Mouse (Mus musculus): ENCODE results near the gene Oaz1. TPM values are rescaled to one million over a fixed set of nuclear protein-coding genes. Genes with fewer than 3 reads are reported as not detected.
A peak's percentile ranks its signal among the peaks of the same experiment; 100 is the strongest.
"Not testable (repeated sequence)": the region's sequence is repeated elsewhere in the genome, so short reads cannot be mapped to it uniquely, and the experiment has no call there.

Gene Oaz1
- total RNA-seq, 2 experiments from 2014 or later, result 897 to 934 TPM

DNA sequence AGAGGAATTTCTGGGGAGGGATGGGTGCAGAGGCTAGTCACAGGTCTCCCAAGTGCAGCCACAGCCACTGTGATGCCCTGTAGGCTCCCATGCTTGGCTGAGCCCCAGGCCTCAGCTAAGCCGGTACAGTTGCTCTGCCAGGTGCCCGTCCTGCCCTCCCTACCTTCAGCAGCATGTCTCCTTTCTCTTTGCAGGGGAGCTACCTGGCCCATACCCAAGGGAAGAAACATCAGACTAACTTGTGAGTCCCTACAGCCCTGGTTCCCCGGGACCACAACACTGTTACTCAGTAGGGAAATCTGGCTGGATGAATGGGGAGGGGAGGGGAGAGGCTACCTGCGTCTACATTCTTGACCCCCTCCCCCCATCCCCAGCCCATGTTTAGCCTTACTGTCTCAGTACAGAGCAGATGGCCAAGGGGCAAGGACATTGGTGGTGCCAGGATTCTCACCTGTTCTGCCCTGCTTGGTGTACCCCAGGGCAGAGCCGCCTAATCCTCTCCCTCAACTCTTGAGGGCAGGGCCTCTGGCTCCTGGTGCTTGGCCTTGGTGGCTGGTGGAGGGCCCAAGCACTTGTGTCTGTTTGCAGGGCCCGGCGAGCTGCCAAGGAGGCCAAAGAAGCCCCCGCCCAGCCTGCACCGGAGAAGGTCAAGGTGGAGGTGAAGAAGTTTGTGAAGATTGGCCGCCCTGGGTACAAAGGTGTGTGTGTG lies 24.1 kb upstream of the Oaz1 start:
- no peak for DNase-seq

DNA sequence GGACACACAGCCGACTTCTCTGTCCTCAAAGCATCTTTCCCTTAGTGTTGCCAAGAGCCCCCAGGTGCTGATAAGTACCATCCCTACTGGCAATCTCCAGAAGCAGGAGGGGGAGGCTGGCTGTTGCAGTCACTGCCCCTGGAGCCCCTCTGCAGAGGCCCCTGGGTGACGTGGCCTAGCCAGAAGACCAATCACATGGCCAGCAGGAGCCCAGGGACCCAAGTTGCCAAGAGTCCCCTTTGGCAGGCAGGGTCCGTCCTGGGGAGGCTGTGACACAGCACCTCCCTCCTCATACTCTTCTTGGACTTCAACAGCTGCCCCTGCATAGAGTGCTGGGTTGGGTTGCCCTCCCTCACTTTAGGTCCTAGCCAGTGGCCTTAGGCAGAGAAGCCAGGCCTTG lies 23.5 kb upstream of the Oaz1 start:
- DNase-seq, result no peak

DNA sequence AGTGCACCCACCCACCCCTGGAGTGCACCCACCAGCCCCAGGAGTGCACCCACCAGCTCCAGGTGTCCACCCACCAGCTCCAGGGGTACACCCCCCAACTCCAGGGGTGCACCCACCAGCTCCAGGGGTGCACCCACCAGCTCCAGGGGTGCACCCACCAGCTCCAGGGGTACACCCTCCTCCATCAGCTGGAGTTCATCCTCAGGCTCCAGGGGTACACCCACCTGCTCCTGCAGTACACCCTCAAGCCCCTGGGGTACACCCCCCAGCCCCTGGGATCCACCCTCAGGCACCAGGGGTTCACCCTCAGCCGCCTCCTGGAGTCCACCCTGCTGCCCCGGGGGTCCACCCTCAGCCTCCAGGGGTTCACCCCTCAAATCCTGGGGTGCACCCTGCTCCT lies 22.1 kb upstream of the Oaz1 start:
- no peak for DNase-seq

DNA sequence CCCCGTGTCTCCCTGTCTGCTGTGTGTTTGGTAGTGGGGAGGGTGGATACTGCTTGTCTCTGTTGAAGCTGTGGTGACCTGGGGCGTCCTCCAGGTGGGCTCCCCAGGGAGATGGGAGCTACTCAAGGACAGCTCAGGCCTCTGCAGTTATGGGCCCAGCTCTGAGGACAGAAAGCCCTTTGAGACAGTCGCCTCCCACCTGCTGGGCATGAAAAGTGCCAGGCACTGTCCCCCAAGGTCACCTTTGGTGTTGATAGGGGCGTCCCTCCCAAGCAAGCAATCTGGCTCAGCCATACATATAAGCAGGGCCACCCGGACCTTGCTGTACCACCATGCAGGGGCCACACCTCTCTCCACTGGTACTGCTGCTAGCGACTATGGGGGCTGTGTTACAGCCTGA lies 21.5 kb upstream of the Oaz1 start, which contains the start of gene Amh:
TSS of gene Amh (plus strand) at position 328 of the 400 bp plus-strand sequence.
- no peak for DNase-seq

DNA sequence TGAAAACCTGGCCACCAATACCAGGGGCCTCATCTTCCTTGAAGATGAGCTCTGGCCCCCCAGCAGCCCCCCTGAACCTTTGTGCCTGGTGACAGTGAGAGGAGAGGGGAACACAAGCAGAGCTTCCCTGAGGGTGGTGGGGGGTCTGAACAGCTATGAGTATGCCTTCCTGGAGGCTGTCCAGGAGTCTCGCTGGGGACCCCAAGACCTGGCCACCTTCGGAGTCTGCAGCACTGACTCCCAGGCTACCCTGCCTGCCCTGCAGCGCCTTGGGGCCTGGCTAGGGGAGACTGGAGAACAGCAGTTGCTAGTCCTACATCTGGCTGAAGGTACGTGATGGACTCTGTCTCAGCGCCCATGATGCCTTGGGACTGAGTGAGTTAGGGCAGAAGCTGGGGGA lies 21.1 kb upstream of the Oaz1 start:
- no peak for DNase-seq

DNA sequence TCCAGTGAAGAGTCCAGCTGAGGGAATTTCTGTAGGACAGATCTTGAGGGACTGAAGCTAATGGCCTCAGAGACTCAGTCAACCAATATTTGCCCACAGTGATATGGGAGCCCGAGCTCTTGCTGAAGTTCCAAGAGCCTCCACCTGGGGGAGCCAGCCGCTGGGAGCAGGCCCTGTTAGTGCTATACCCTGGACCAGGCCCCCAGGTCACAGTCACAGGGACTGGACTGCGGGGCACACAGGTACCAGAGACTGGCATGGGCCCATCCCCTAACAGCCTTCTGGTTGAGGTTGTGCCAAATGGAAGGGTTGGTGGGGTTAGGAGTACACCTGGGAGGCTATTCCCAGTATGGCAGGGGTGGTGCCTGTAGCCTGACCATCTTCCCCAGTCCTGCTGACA lies 20.5 kb upstream of the Oaz1 start:
- DNase-seq, result peak; percentile 60 to 82

DNA sequence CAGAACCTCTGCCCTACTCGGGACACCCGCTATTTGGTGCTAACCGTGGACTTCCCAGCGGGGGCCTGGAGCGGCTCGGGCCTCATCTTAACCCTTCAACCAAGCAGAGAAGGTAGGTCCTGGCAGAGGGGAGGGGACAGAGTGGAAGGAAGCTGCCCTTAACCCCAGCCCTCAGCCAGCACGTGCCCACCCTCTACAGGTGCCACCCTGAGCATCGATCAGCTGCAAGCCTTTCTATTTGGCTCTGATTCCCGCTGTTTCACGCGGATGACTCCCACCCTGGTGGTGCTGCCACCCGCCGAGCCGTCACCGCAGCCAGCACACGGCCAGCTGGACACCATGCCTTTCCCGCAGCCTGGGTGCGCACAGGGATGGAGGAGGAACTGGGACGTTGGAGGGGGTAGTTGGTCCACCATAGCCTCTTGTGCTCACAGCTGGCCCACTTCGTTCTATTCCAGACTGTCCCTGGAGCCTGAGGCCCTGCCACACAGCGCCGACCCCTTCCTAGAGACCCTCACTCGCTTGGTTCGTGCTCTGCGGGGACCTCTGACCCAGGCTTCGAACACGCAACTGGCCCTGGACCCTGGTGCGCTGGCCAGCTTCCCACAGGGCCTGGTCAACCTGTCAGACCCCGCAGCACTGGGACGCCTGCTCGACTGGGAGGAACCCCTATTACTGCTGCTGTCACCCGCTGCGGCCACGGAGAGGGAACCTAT lies 20.0 kb upstream of the Oaz1 start:
- DNase-seq, result no peak

DNA sequence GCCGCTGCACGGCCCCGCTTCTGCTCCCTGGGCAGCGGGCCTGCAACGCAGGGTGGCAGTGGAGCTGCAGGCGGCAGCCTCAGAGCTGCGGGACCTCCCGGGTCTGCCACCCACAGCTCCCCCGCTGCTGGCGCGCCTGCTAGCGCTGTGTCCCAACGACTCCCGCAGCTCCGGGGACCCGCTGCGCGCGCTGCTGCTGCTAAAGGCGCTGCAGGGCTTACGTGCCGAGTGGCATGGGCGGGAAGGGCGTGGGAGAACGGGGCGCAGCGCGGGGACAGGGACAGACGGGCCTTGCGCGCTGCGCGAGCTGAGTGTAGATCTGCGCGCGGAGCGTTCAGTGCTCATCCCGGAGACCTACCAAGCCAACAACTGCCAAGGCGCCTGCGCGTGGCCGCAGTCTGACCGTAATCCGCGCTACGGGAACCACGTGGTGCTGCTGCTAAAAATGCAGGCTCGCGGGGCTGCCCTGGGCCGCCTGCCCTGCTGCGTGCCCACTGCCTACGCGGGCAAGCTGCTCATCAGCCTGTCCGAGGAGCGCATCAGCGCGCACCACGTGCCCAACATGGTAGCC lies 19.3 kb upstream of the Oaz1 start:
- peak; percentile 80 to 87 for DNase-seq

DNA sequence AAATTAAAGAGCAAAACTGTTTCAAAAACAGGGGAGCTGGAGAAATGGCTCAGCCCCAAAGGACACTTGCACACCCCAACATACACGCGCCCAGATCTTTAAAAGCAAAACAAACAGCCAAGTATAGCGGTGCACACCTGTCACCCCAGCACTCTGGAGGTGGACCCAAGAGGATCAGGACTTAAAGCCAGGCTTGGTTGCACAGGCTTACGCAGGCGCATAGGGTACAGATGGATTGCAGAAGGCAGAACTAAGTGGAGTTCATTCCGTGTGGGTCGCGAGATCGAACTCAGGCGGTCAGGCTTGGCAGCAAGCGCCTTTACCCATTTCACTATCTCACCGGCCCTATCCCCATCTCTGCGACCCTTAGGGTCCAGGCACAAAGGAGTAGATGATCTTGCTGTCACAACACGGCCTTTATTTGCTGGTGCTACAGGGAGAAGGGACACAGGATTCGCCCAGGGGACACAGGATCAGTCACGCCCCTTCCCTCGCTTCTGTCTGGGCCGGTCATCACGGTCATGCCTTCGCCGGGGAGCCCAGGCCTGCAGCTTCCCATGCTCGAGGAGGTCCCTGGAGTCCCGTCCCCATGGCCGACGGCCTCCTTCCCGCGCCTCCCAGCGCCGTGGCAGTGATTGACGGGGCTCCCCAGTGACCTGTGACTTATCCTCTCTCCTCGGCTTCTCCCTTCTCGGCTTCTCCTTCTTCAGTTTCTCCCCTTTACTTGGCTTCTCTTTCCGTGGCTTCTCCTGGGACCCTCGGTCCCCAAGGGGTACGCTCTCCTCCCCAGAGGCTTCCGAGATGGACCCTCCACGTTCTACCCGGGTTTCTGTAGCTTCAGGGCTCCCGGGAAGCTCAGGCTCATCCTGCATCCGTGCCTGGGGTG lies 18.1 kb upstream of the Oaz1 start:
- no peak for DNase-seq

DNA sequence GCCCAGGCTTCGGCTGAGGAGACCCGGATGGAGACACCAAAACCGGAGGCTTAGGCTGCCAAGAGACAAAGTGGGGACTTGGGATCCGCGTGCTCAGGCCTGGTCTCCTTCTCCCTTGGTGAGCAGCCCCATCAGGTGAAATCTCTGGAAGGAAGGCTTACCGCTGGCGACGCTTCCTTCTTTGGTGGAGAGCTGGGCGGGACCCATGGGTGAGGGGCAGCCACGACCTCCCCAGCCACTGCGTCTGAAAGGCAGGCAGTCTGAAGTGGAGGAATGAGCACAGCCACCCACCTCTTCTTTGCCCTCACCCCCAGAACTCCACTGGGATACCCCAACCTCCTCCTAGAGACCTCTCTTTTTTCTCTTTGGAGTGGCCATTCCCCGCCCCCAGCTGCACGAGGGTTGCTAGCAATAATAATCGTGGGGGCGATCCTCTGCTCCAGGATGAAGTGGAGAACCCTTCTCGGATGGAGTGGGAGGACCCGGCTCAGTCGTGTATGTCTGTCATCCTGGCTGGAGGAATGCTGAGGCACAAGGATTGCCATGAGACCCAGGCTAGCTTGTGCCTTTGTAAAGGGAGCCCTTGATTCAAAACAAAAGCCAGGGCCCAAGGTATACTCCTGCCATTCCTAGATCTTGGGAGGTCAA lies 17.3 kb upstream of the Oaz1 start:
- DNase-seq, result no peak

DNA sequence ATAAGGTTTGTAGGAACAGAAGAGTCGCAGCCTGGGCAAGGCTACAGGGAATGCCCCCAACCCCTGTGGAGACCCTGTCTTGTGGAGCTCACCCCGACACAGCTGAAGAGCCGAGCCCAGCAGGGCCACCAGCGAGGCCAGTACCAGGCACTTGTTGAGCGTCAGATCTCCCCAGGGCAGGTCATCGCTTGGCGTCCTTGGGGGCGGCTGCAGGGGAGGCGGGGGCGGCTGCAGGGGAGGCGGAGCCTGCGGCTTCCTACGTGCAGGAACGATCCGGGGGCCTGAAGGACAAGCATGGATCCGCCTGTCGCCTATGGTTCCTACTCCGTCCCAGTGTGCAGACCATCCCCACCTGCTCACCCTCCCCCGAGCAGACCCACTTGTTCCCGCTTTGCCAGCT lies 16.4 kb upstream of the Oaz1 start:
- no peak for DNase-seq

DNA sequence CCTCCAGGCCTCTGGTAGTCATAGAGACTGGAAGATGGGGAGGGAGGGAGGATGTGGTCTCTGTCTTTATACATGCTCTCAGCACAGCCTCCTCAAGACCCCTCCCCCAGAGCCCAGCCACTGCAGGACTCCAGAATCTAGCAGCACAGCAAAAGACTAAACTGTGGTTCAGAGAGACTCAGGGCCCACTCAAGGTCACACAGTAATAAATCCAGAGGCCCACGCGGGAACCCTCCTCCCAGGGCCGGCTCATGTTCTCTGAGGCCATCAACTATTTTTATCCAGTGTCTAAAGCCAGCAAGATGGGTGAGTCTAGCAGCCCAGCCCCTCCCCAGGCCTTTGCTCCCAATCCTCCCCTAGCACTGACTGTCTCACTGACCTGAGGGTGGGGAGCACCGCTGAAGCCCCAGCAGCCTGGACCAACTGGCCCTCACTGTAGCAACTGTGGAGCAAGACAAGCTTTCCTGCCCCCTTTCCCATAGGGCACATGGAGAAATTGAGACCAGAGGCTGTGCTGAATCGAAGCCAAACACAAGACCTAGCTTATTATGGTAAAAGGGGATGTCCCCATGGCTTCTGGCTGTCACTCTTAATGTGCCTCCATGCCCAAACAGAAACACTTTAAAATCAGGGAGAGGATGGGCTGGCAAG lies 13.9 kb upstream of the Oaz1 start:
- no peak for DNase-seq

DNA sequence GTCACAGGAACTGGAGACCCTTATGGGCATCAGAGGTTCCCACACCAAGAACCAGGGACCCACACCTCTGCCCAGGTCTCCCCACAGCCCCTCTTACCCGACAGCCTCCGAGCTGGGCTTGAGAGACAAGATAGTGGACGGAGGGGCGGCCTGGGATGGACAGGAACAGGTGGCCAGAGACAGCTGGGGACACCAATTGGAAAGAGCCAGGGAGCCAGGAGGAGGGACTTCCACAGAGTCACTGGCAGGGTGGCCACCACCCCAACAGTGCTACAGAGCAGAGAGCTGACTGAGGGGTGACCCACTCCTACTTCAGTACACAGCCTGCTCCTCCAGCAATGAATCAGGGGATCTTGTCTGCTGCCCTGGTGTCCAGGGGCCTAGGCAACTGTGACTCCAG lies 13.1 kb upstream of the Oaz1 start, which contains the start of gene Jsrp1:
TSS of gene Jsrp1 (minus strand) at position 133 of the 400 bp plus-strand sequence.
- no peak for DNase-seq

DNA sequence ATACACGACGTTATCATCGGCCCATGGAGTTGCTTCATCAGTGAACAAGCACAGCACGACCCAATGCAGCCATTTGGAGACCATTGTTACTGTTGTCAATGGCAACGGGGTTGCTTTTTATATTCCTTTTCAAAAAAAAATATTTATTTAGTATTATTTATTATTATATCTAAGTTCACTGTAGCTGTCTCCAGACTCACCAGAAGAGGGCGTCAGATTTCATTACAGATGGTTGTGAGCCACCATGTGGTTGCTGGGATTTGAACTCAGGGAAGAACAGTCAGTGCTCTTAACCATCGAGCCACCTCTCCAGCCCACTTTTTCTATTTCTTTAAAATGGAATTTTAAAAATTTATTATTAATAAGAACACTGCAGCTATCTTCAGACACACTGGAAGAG lies 11.7 kb upstream of the Oaz1 start:
- no peak for DNase-seq

DNA sequence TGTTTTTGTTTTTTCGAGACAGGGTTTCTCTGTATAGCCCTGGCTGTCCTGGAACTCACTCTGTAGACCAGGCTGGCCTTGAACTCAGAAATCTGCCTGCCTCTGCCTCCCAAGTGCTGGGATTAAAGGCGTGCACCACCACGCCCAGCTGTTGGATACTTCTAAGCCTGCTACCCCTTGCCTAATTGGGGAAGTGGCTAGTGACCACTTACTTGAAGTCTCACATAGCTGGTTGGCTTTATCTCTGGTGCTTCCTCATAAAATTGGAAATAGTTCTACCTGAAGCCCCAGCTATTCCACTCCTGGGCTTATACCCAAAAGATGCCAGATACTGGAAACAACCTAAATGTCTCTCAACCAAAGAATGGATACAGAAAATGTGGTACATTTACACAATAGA lies 10.2 kb upstream of the Oaz1 start:
- not testable (repeated sequence) for DNase-seq

DNA sequence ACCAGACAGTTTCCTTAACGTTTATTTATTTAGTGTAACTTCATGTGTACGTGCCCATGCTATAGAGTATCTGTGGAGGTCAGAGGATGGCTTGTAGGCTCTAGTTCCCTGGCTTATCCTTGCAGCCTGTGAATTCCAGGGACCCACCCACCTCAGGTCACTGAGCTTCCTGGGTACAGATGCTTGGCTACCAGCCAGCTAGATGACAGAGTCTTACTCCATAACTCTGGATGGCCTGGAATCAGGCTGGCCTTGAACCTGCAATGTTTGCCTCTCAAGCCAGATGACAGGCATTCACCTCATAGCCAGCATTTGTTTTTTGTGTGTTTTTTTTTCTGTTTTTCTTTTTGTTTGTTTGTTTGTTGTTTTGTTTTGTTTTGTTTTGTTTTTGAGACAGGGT lies 9.3 kb upstream of the Oaz1 start:
- no peak for DNase-seq

DNA sequence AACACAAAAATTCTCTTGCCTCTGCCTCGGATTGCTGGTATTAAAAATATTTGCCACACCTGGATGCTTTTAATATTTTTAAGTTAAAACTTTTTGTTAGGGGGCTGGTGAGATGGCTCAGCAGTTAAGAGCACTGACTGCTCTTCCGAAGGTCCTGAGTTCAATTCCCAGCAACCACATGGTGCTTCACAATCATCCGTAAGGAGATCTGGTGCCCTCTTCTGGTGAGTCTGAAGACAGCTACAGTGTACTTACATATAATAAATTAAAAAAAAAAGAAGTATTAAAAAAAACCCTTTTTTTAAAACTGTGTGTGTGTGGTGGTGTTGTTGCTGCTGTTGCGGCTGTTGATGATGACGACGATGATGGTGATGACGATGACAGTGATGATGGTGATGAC lies 8.5 kb upstream of the Oaz1 start:
- DNase-seq, result not testable (repeated sequence)

DNA sequence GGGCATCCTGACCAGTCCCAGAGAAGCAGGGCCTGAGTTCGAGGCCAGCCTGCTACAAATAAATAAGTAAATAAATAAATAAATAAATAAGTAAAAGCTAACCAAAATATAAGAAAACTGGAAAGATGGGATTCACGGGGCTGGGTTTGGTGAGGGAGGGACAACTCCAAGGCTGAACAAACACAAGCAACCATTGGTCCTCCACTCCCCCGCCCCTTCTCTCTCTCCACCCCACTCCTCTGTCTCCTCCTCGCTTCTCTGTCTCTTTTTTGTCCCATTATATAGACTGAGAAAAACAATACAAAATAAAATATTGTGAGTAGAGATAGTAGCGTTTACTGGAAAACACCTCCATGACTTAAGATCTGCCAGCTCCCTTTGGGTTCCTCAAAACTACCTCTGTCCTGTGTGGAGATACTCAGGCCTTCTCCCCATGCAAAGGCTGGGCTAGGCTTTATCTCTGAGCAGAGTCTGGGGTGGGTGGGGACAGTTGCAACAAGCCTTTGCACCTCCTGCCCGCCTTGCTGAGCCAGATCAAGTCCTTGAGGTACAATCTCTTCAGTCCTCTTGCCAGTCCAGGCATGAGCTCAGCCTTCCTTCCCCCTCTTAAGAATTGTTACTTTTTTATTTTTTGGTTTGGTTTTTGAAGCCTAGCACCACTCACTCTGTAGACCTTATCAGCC lies 7.7 kb upstream of the Oaz1 start:
- DNase-seq, result no peak

DNA sequence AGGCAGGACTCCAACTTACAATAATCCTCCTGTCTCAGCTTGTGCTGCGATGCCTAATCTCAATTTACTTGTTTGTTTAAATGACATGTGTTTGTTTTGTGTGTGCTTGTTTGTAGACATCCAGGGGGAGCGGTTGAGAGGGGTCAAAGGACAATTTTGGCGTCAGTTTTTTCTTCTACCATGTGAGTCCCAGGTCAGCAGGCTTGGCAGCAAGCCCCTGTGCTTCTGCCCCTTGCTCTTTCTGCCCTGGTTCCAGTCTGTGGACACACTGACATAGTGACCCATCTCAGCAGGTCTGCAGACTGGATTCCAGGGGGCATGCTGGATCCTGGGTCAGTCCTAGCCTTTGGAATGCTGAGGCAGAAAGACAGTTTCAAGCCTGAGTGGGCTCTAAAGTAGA lies 7.0 kb upstream of the Oaz1 start:
- DNase-seq, result no peak

DNA sequence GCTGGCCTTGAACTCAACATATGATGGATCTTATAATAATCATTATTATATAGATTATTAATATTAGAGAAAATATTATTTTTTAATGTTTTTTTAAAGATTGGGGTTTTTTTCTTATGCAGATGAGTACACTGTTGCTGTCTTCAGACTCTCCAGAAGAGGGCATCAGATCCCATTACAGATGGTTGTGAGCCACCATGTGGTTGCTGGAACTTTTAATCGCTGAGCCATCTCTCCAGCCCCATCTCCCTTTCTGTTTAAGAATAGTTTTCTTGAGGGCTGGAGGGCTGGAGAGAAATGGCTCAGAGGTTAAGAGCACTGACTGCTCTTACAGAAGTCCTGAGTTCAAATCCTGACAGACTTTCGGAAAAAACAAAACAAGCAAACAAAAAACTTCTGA lies 4.5 kb upstream of the Oaz1 start:
- peak in 1 of 2 experiments; percentile 51 for DNase-seq

DNA sequence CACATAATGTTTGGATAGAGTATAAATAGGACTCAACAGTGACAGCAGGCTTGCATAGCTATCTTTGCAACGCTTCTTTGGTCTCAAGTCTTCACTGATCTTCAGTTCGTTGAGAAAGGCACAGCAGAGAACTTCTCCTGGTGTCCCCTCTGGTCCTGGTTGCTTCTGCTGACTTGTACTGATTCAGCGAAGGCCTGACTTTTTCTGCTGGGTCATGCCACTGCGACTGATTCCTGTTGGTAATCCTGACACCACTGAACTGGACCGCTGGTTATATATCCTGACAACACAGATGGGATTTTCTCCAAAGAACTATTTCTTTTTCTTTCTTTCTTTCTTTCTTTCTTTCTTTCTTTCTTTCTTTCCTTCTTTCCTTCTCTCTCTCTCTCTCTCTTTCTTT lies 3.9 kb upstream of the Oaz1 start:
- no peak for DNase-seq
